Mouse (Mus musculus): ENCODE measurements around the gene Bco2. TPM values are rescaled to one million over a fixed set of nuclear protein-coding genes. Genes with fewer than 3 reads are reported as not detected.

The Bco2 gene
- total RNA-seq, 2 experiments from 2014 or later, result 0.21 to 0.35 TPM

Other genes with a start within 250 kb of the Bco2 start
- gene Rpl10-ps3, start 210.2 kb downstream of the Bco2 start, total RNA-seq (2015), result 1,620 and 1,730 TPM in 2 replicates
- gene Rpl10-ps3, start 210.2 kb downstream of the Bco2 start, total RNA-seq (2017), result 240 and 354 TPM in 2 replicates
- gene Plet1, start 60.7 kb downstream of the Bco2 start, total RNA-seq (2015), result 0.35 TPM in 1 of 2 replicates, not detected in the other
- gene Plet1, start 60.7 kb downstream of the Bco2 start, total RNA-seq (2017), result 0.51 and 0.54 TPM in 2 replicates
- 107 and 121 TPM in 2 replicates for gene Pts, start 26.5 kb downstream of the Bco2 start, total RNA-seq (2015)
- 54.6 and 63.6 TPM in 2 replicates for gene Pts, start 26.5 kb downstream of the Bco2 start, total RNA-seq (2017)
- gene Il18, start 354 bp downstream of the Bco2 start, total RNA-seq (2015), result 2.9 and 5.0 TPM in 2 replicates
- 0.37 and 1.5 TPM in 2 replicates for gene Il18, start 354 bp downstream of the Bco2 start, total RNA-seq (2017)
- gene Tex12, start 6.1 kb upstream of the Bco2 start, total RNA-seq (2015), result not detected in 2 replicates
- gene Tex12, start 6.1 kb upstream of the Bco2 start, total RNA-seq (2017), result not detected in 2 replicates
- gene Sdhd, start 48.6 kb upstream of the Bco2 start, total RNA-seq (2015), result 252 and 258 TPM in 2 replicates
- gene Sdhd, start 48.6 kb upstream of the Bco2 start, total RNA-seq (2017), result 194 and 222 TPM in 2 replicates
- gene Timm8b, start 48.7 kb upstream of the Bco2 start, total RNA-seq (2015), result 109 and 110 TPM in 2 replicates
- gene Timm8b, start 48.7 kb upstream of the Bco2 start, total RNA-seq (2017), result 183 and 233 TPM in 2 replicates
- gene Pih1d2, start 62.1 kb upstream of the Bco2 start, total RNA-seq (2015), result 2.4 and 3.0 TPM in 2 replicates
- 1.9 and 2.9 TPM in 2 replicates for gene Pih1d2, start 62.1 kb upstream of the Bco2 start, total RNA-seq (2017)
- 43.1 and 44.6 TPM in 2 replicates for gene Nkapd1, start 62.3 kb upstream of the Bco2 start, total RNA-seq (2015)
- 42.8 and 68.2 TPM in 2 replicates for gene Nkapd1, start 62.3 kb upstream of the Bco2 start, total RNA-seq (2017)
- gene Dlat, start 104.6 kb upstream of the Bco2 start, total RNA-seq (2015), result 47.2 and 58.0 TPM in 2 replicates
- gene Dlat, start 104.6 kb upstream of the Bco2 start, total RNA-seq (2017), result 47.9 and 48.0 TPM in 2 replicates
- gene Dixdc1, start 184.3 kb upstream of the Bco2 start, total RNA-seq (2015), result 0.07 and 0.22 TPM in 2 replicates
- 0.42 and 0.44 TPM in 2 replicates for gene Dixdc1, start 184.3 kb upstream of the Bco2 start, total RNA-seq (2017)
- gene 2310030G06Rik, start 191.4 kb upstream of the Bco2 start, total RNA-seq (2015), result 0.64 TPM in 1 of 2 replicates, not detected in the other
- 0.71 TPM in 1 of 2 replicates, not detected in the other for gene 2310030G06Rik, start 191.4 kb upstream of the Bco2 start, total RNA-seq (2017)
- 0.71 and 0.99 TPM in 2 replicates for gene Cryab, start 196.1 kb upstream of the Bco2 start, total RNA-seq (2015)
- 0.34 and 0.54 TPM in 2 replicates for gene Cryab, start 196.1 kb upstream of the Bco2 start, total RNA-seq (2017)
- not detected in 2 replicates for gene Hspb2, start 197.2 kb upstream of the Bco2 start, total RNA-seq (2015)
- gene Hspb2, start 197.2 kb upstream of the Bco2 start, total RNA-seq (2017), result not detected in 2 replicates
- gene Fdxacb1, start 213.1 kb upstream of the Bco2 start, total RNA-seq (2015), result 6.9 and 7.8 TPM in 2 replicates
- 6.0 and 7.0 TPM in 2 replicates for gene Fdxacb1, start 213.1 kb upstream of the Bco2 start, total RNA-seq (2017)
- 23.2 and 30.8 TPM in 2 replicates for gene Alg9, start 219.8 kb upstream of the Bco2 start, total RNA-seq (2015)
- gene Alg9, start 219.8 kb upstream of the Bco2 start, total RNA-seq (2017), result 21.4 and 24.7 TPM in 2 replicates
- gene 1110032A03Rik, start 220.3 kb upstream of the Bco2 start, total RNA-seq (2015), result 19.5 and 19.7 TPM in 2 replicates
- gene 1110032A03Rik, start 220.3 kb upstream of the Bco2 start, total RNA-seq (2017), result 13.3 and 16.4 TPM in 2 replicates

All from megakaryocyte progenitor cell, adult 5-6 weeks (primary cell).